Mouse (Mus musculus): ENCODE data around the gene Nfatc4.

The Nfatc4 gene

DNA sequence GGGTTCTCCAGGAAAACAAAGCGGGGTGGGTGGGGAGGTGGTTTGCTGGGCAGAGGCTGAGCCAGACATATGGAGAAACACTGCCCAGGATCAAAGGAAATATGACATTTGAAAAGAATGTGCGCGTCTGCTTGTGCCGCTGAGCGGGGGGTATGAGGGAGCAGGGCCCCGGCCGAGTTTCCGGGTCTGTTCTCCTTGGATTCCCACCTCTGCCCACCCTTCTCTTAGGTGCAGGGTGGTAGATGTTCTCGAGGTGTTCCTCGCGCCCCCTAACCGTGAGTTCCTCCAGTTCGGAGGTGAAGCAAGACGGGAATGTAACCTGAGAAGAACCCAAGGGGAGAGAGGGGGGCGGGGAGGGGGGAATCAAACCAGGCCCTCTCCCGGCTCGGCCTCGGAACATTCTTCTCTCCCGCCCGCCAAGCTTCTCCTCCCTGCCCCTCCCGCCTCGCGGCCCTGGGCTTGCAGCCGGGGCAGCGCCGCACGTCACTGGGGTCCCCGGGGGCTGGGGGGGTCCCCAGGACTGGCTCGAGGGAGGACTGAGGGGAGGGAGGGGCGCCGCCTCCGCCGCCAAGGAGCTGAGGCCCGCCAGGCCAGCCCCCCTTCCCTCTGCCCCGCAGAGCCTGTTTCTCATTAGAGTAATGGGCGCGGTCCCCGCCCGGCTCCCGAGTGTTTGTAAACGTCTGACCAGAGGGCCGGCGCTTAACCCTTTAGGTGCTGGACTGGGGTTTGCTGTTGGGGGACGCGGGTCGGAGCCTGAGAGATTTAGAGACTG, at the start of gene Nfatc4:
Gene Nfatc4 (plus strand): TSS at position 154 of the 772 bp plus-strand sequence.
- peak; percentile 82 for DNase-seq (ENCODE audit: low read depth)

DNA sequence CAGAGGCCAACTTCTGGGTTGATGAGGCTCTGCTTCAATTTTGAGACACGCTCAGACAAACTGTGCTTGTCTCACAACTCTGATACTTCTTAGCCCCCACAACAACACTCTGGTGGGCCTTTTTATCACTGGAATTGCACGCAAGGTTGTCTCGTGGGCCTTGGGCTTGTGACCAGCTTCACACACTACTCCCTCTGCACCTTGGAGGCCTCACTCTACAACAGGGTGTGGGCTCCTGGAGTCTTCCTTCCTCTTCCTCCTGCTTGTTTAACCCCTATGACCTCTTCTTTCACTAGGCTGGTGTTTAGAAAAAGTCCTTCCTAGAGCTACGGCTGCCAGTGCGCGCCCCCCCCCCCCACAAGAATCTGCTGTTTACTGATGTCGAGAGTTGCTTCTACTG, 46.2 kb upstream of the Nfatc4 start:
- no peak for DNase-seq (ENCODE audit: low read depth)

DNA sequence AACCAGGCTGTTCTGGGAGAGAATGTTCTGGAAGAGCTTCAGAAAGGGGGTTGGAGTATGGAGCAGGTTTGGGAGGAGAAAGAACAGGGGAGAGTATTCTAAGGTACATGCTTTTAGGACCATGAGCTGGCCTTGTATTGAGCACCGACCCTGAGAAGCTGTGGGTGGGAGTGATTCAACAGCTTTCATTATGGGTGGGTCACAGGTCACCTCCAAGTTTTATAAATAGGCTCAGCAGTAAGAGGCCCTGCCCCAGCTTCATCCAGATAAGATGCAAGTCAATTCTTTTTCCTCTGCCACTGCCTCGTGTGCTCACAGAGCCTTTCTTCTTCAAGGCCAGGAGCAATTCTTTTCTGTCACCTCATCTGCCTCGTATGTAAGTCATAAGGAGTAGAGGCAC, 45.8 kb upstream of the Nfatc4 start:
- no peak for DNase-seq (ENCODE audit: low read depth)

DNA sequence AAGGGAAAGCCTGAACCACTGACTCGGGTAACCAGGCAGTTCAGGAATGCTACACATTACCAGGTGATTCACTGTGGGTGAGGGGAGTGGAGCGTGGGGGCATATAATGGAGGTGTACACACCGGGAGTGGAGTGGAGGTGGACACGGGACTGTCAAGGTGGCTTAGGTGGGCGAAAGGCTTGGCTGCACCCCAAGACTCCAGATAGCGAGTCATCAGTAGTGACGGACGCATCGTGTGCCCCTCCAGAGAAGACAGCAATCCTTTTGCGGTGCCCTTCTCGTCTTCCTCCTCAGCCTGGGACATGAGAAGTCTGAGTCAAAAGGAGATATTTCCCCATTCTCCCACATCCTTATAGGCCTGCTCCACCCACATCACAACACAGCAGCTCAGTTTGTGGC, 45.1 kb upstream of the Nfatc4 start:
- DNase-seq (ENCODE audit: low read depth) = no peak

DNA sequence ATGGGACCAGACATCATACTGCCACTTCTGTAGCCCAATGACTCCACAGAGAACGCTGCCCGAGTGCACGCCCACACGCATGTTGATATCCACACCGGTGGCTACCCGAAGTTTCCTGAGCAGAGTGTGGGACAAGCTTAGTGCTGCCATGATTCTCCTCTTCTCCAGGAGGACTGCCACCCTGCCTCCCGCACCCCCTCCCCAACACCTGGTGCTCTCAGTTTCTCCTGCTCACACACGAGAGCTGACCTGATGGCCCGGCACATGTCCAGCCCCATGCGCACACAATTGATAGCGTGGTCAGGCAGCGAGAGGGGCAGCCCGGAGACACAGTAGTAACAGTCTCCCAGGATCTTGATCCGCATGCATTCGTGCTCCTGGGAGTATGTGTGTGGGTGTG, 44.3 kb upstream of the Nfatc4 start:
- DNase-seq (ENCODE audit: low read depth) = no peak

DNA sequence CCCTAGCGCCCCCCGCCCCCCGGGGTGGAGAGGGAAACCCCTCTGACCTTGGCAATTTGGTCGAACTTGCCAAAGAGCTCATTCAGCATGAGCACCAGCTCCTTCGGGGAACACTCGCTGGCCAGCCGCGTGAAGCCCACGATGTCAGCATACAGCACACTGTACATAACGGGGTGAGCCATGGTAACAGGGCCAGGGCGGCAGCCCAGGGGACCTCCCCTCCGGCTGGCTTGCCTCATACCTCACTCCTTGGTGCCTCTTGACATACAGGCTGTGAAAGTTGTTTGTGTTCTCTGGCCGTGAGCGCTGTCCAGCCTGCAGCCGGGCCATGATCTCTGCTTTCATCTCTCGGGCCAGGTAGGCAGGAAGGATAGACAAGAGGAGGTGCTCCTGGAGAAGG, 43.3 kb upstream of the Nfatc4 start:
- DNase-seq (ENCODE audit: low read depth) = no peak

DNA sequence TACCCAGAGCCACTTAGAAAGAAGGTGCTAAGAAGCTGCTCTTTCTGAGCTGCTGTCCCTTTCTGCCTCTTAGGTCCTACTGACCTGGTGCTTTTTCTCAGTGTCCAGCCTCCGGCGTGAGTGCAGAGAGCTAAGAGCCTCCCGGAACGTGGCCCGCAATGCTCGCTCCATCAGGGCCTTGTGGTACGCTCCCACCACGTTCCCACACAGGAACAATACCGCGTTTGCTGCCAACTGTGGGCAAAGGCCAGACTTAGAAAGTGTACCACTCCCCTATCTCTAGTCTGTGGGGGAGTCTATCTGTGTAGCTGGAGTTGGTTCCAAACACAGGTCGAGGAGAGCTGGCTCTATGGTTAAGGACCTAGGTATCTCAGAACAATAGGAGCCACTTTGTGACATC, 42.2 kb upstream of the Nfatc4 start:
- no peak for DNase-seq (ENCODE audit: low read depth)

DNA sequence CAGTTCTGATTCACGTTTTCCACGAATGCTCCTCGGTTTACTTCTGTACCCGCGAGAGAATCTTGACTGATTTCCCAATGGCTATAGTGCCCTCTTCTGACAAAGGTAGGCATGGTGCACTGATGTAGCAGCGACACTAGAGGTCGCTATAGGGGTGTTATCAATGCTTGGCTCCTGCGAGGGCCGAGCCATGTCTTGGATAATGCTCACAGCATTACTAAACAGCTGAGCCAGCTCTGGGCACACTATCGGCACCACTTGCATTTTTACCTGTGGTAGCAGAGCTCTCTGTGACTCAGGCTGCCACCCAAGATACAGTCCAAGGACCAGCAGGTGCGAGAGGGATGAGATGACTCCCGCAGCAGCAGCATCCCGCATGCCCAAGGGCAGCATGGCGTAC, 41.6 kb upstream of the Nfatc4 start:
- DNase-seq (ENCODE audit: low read depth) = peak; percentile 88

DNA sequence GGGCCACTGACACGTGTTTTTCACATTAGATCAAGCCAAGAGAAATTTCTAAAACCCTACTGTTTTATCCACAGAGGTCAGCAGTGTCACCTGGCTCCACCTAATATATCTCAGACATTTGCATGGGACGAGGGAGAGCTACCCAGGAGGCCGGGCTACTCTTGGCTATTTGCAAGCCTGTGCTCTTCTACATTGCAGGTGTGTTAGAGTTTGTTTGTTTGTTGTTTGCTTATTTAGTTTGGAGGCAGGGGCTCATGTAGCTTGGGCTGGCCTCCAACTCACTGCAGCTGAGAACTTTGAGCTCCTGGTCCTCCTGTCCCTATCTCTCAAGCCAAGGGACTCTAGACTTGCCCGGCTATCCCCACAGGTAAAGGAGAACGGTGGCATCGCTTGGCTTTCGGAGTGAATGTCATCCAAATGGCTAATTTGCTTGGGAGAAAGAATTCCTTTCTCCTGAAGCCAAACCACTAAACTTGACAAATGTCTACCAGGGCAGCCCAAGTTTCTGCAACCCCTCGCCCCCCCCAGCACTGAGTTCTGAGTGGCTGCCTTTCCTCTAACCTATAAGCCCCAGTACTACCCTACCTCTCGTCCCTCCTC, 40.5 kb upstream of the Nfatc4 start:
- DNase-seq (ENCODE audit: low read depth) = no peak

DNA sequence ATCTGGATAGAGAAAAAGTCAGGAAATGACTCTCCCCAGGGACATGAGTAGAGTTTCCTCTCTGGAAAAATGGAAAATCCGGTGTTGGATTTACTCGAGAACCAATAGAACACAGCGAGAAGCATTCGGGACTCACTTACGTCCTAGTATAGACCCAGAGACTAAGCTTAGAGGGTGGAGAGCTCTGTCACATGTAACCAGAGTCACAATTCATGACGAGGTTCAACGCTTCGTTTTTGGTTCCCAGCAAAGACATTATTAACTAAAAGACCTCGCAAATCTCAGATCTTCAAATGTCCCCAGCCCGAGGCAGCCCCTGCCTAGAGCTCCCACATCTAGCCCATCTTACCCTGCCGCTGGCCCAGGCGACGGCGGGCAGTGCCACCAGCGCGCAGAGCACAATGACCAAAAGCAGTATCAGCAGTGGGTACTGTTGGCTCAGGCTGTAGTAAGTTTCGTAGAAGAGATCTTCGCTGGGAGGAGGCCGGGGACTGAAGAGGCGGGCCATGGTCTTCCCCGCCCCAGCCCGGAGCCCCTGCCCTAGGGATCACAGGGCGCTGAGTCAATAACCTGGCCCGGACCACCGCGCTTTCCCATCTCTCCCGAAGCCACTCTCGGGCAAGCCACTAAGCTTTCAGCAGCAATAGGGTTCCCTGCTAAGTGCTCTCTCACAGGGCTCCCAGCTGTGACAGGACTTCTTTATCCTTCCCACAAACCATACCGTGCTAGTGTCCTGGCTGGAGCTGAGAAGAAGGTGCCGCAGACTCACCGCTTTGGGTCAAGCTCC, 39.6 kb upstream of the Nfatc4 start:
- DNase-seq (ENCODE audit: low read depth) = no peak

DNA sequence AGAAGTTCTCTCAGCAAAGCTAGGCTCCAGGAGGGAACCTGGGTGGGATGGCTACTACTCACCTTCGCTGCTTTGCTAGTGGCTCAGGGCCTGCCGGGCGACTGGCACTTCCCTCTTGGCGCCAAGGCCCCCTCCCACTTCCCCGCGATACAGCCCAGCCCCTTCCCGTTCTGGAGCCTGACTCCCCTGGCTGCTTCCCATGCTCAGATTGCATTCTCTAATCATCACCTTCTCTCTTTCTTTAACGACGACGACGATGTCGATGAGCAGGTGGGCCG, 39.0 kb upstream of the Nfatc4 start, which contains the start of gene Adcy4:
Gene Adcy4 (minus strand): TSS at position 138 of the 278 bp plus-strand sequence.
- no peak for DNase-seq (ENCODE audit: low read depth)

DNA sequence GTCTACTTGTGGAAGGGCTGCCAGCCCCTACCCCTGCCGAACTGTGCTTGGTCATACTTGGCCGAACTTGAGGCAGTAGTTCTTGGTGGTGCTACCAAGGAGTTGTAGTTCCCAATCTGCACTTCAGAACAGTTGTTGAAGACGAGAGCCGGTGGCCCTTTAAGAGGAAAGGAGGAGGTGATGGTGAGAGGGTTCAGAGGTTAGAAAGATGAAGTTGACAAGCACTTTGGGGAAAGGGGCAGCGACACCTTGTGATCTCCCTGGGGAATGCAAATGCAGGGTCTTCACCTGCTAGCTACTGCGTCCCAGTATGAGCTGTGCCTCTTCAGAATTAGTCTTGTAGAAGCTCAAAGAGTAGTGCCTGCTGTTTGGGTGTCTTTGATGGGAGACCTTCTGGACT, 37.7 kb upstream of the Nfatc4 start:
- DNase-seq (ENCODE audit: low read depth) = no peak

DNA sequence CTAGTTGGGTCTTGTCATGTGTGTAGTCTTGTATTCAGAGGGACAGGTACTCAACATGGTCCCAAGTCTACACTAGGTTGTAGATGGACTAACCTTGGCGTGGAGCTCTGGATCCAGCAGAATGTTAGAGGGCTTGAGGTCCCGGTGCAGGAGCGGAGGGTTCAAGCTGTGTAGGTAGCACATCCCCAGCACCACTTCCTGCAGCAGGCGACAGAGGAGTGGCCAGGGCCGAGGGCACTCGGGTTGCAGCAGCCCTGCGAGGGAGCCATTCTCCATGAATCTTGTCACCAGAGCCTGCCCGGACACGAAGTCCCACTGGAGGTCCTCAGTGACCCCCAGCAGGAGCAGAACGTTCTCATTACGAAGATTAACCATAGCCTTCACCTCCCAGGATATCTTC, 35.2 kb upstream of the Nfatc4 start:
- no peak for DNase-seq (ENCODE audit: low read depth)

DNA sequence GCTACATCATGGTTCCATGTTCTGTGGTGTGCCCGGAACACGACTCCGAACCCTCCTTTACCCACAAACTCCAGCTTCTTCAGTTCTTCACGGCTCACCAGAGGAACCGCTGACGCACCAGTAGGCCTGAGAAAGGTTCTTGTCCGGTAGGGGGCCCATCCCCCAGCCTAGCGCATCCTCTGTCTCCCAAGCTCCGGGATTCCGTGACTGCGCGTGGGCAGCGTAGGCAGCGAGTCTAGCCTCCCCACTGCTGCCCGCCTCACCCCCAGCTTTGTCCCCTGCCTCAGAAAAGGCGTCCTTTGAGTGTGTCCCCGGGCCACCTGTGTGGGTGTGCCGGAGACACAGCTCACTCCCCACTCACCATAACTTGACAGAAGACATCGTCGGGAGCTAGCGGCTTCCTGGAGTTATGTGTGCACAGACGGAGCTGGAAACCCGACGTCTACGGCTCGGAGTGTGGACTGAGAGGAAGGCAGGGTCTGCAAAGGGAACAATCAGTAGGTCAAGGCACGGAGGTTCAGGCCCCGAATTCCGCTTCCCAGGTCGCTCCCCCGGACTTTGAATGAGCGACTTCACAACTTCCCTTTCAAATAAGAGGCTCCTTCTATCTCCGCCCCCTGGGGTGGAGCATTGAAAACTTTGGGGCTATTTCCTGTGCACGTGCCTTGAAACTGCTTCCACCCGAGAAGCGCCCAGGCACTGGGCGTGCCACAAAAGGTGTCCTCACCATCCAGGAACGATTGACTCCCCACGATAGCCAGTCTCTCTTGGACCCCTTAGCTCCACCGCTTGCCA, 34.5 kb upstream of the Nfatc4 start, which contains the start of gene Ripk3:
Gene Ripk3 (minus strand): TSS at position 610 of the 795 bp plus-strand sequence.
- DNase-seq (ENCODE audit: low read depth) = peak; percentile 44

DNA sequence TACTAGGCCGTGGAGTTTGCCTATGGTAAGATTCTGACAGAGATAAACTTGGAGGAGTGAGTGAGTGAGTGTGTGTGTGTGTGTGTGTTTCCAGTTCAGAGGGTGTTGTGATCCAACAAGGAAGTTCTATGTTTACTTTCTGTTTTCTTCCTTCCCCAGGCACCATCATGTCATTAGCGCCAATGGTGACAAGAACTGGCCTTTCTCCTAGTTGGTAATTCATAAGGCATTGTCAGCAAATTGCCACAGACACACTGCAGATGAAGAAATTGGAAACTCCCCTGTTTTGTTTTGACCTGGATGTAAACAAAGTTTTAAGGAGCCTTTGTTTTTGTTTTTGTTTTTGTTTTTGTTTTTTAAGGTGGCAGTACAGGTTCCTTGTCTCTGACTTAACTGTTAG, 29.5 kb upstream of the Nfatc4 start:
- DNase-seq (ENCODE audit: low read depth) = no peak

DNA sequence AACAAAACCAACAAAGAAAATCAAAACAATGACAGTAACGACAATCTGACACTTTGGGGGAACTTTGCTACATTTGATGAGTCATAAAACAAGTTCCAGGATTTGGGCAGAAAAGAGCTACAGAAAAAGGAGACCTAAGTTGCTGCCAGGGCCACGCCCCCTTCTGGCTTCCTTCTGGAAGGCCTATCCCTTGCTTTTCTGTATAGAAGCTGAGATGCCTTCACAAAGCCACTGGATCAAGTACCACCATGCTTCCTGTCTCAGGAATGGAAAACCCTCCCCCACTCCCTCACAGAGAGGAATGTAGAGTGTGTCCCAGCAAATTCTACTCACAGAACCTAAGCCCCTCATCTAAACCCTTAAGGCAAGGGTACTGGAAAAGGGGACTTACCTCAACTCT, 29.0 kb upstream of the Nfatc4 start:
- DNase-seq (ENCODE audit: low read depth) = no peak

DNA sequence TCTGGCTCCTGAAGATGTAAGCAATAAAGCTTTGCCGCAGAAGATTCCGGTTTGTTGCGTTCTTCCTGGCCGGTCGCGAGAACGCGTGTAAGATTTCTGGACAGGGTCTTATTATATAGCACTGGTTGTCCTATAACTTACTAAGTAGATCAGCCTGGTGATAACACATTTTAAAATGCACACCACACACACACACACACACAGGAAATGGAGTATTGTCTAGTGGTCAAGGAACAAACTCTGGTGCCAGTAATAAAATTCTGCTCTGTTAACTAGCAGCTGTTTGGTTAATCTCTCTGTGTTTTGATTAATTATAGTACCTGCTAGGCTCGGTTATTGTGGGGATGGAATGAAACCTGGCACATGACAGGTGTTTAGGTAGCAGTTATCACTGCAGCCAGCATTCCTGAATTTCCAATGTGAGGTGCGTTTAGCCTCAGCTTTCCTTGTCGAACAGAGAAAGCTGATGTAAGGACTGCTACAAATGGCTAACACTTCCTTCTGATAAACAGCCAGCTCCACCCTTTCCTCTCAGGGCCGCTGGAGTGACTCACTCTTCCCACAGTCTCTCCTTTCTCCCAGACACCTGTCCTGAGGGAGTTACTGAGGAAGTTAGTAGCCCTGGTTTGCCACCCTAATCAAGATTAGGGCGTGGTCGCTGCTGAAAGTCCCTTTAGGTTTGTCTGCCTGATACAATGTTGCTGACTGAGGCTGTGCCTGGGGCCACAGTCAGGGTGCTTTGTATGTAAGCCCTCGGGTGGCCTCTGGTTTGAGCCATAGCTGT, 27.4 kb upstream of the Nfatc4 start:
- DNase-seq (ENCODE audit: low read depth) = no peak

DNA sequence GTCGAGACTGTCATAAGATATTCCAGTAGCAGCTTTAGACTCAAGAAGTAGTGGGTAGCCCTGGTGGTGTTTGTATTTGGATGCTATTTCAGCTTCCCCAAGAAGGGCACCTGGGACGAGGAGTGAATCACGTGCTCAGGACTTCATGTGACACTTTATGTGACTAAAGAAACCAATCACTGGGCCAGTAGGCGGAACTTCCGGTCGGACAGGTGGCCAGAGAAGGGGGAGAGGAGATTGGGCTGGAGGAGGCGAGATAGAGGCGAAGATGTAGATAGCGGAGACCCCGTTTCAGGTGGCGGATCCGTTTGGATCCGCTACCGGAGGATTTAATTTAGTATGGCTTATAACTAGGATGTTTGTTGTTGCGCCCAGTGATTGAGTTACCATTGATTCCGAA, 8.1 kb upstream of the Nfatc4 start:
- DNase-seq (ENCODE audit: low read depth) = no peak

DNA sequence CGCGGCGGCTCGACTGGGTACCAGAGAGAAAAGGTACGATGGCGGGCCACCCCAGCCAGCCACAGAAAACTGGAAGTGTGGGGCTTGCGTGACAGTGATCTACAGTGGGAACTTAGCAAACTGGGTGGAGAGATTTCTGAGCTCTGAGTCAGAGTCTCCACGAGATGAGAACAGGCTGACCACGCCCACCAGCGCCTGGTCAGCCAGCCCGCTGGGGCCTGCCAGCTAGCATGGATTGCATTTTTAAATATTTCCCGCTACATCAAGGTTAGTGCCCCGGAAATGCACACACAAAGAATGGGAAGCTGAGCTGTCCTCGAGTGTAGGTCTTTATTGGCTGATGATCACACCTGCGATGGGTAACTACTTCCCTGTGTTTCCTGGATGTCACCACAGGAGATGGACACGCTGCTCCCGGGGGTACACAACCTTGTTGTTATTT, 7.6 kb upstream of the Nfatc4 start:
- DNase-seq (ENCODE audit: low read depth) = peak; percentile 75

DNA sequence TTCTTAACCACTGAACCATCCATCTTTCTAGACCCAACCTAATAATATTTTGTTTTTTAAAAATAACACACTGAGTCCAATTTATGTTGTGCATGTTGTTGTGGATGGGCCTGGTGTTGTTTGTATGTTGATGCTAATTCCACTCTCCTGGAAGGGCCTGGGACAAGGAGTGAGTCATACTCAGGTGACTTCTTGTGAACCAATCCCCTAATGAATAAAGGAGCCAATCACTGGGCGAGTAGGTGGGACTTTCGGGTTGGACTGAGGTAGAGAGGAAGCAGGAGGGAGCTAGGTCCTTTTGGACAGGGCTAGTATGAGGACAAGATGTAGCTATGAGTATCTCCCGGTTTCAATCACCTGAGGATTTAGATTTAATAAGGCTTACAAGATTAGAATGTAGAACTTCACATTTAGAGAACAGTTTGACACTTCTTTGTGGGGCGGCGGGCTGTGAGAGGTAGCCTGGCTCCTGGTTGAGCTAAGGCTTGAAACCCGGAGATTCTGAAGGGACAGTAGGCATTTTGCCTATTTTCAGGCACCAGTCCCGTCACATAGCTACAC, 3.0 kb upstream of the Nfatc4 start:
- no peak for DNase-seq (ENCODE audit: low read depth)

DNA sequence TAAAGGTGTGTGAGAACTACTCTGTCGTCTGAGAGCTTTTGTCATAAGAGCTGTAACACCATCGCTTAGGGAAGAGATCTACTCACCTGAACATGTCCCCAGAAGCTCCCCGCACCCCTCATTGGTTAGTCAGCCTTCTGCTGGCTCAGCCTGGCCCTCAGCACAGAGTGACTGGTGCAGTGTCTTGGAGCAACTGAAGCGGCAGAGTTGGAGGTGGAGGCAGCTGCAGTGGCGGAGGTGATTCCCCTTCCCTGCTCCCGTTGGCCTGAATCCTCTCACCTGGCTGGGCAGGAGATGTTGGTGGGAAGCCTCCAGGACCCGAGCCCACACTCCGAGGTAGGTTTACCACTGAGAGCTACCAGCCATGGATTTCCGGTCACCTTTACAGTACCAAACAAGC, 2.4 kb upstream of the Nfatc4 start:
- no peak for DNase-seq (ENCODE audit: low read depth)
